Mouse (Mus musculus): ENCODE measurements around the gene Spata17. TPM values are rescaled to one million over a fixed set of nuclear protein-coding genes. Genes with fewer than 3 reads are reported as not detected.
A peak's percentile ranks its signal among the peaks of the same experiment; 100 is the strongest.

Spata17 gene
- total RNA-seq, 4 experiments from 2014 or later = 0.70 to 1.6 (median 0.97) TPM

- DNase-seq (ENCODE audit: low spot score in 2 of 2) = no peak
Measured at GRCm38 (mm10) chr1:187088660-187089395, 126.4 kb downstream of the Spata17 start.

- DNase-seq (ENCODE audit: low spot score in 2 of 2) = no peak
Measured at GRCm38 (mm10) chr1:187086027-187086426, 129.2 kb downstream of the Spata17 start.

GRCm38 (mm10) chr1:187077352-187077751 lies 137.9 kb downstream of the Spata17 start:
- no peak for DNase-seq (ENCODE audit: low spot score in 2 of 2)

- no peak for DNase-seq (ENCODE audit: low spot score in 2 of 2)
Measured at GRCm38 (mm10) chr1:187077043-187077334, 138.3 kb downstream of the Spata17 start.

GRCm38 (mm10) chr1:187076198-187077042 lies 138.8 kb downstream of the Spata17 start:
- DNase-seq (ENCODE audit: low spot score in 2 of 2) = no peak

GRCm38 (mm10) chr1:187059874-187060273 lies 155.4 kb downstream of the Spata17 start:
- DNase-seq (ENCODE audit: low spot score in 2 of 2) = no peak

GRCm38 (mm10) chr1:187054333-187054732 lies 160.9 kb downstream of the Spata17 start:
- no peak for DNase-seq (ENCODE audit: low spot score in 2 of 2)

GRCm38 (mm10) chr1:187053862-187054261 lies 161.4 kb downstream of the Spata17 start:
- no peak for DNase-seq (ENCODE audit: low spot score in 2 of 2)

- no peak for DNase-seq (ENCODE audit: low spot score in 2 of 2)
Measured at GRCm38 (mm10) chr1:187052532-187052931, 162.7 kb downstream of the Spata17 start.

GRCm38 (mm10) chr1:187051296-187051695 lies 164.0 kb downstream of the Spata17 start:
- no peak for DNase-seq (ENCODE audit: low spot score in 2 of 2)

- DNase-seq (ENCODE audit: low spot score in 2 of 2) = no peak
Measured at GRCm38 (mm10) chr1:187048681-187049288, 166.5 kb downstream of the Spata17 start.

- no peak for DNase-seq (ENCODE audit: low spot score in 2 of 2)
Measured at GRCm38 (mm10) chr1:187044726-187045125, 170.5 kb downstream of the Spata17 start.

GRCm38 (mm10) chr1:187039801-187040200 lies 175.5 kb downstream of the Spata17 start:
- no peak for DNase-seq (ENCODE audit: low spot score in 2 of 2)

- no peak for DNase-seq (ENCODE audit: low spot score in 2 of 2)
Measured at GRCm38 (mm10) chr1:187035785-187036184, 179.5 kb downstream of the Spata17 start.

- DNase-seq (ENCODE audit: low spot score in 2 of 2) = peak; percentile 14 to 23
Measured at GRCm38 (mm10) chr1:187031796-187032195, 183.5 kb downstream of the Spata17 start.

- no peak for DNase-seq (ENCODE audit: low spot score in 2 of 2)
Measured at GRCm38 (mm10) chr1:187028841-187029240, 186.4 kb downstream of the Spata17 start.

GRCm38 (mm10) chr1:187020011-187020410 lies 195.3 kb downstream of the Spata17 start:
- no peak for DNase-seq (ENCODE audit: low spot score in 2 of 2)

- no peak for DNase-seq (ENCODE audit: low spot score in 2 of 2)
Measured at GRCm38 (mm10) chr1:187016116-187016515, 199.1 kb downstream of the Spata17 start.

GRCm38 (mm10) chr1:187015673-187016072 lies 199.6 kb downstream of the Spata17 start:
- DNase-seq (ENCODE audit: low spot score in 2 of 2) = no peak

GRCm38 (mm10) chr1:187014141-187014540 lies 201.1 kb downstream of the Spata17 start:
- no peak for DNase-seq (ENCODE audit: low spot score in 2 of 2)

GRCm38 (mm10) chr1:187011601-187012000 lies 203.7 kb downstream of the Spata17 start:
- DNase-seq (ENCODE audit: low spot score in 2 of 2) = no peak

- DNase-seq (ENCODE audit: low spot score in 2 of 2) = no peak
Measured at GRCm38 (mm10) chr1:187010071-187010470, 205.2 kb downstream of the Spata17 start.
